Mouse (Mus musculus): ENCODE results near the gene E030025P04Rik.

Gene E030025P04Rik

GRCm38 (mm10) chr11:109144236-109144635 is at the start of gene E030025P04Rik:
E030025P04Rik (minus strand) TSS chr11:109144369.
- DNase-seq, result peak; percentile 64

- DNase-seq, result peak; percentile 86
Measured at GRCm38 (mm10) chr11:109192673-109193557, 48.7 kb upstream of the E030025P04Rik start.

DNA sequence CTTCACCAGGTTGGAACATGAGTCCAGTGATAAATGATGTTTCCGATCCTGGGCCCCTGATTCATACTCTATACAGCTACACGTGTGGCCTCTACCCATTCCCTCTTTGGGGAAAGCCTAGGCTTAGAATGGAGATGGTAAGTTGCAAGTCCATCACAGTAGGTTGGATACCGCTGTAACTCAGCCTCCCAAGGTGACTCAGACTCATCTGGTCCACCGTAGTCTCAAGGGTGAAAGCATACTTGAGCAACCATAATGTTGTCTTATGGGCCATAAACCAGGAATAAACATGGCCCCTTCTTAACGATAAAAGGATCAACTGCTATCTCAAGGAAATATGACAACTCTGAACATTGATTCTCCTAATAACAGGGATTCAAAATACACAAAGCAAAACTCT is 44.1 kb upstream of the E030025P04Rik start:
- no peak for DNase-seq

DNA sequence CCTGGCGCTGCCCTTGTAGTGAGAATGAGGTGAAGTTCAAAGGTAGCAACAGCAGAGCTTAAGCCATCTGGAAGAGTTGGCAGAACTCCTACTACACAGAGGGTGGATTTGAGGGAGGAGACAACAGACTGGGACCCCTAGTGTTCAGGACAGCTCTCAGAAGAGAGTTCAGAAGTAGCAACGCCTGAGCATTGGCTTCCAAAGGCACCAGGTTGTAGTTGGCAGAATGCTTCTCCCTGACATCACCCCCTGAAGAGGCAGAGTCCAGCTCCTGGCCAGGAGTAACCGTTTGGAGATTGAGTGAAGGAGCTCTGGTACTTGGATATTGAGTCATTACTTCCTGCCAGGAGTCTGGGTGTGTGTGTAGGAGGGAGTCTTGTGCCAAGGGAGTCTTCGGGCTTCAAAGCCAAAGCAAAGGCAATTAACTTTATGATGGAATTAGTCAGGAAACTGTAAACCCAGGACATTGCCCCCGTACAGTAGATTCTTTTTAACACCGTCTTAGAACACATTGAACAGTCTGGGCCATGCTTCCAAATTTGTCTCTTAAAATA is 43.5 kb upstream of the E030025P04Rik start:
- DNase-seq, result no peak

- DNase-seq, result no peak
Measured at GRCm38 (mm10) chr11:109181118-109181517, 36.9 kb upstream of the E030025P04Rik start.

DNA sequence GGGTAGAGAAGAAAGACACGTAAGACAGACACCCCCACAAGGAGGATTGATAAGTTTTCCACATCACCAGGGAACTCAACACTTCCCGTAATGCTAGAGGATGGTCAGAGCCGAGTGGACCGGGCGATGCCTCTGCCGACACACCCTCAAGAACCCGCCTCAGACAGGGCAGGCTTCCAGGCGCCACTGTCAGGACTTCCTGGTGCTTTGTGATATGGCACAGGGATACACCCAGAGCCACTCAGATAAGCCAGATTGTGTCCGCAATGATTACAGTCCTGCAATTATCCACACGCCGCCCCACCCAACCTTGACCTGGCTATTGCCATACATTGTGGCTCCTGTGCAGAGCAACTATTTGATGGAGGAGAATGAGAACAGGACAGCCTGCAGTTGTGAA is 36.1 kb upstream of the E030025P04Rik start:
- peak; percentile 84 for DNase-seq

DNA sequence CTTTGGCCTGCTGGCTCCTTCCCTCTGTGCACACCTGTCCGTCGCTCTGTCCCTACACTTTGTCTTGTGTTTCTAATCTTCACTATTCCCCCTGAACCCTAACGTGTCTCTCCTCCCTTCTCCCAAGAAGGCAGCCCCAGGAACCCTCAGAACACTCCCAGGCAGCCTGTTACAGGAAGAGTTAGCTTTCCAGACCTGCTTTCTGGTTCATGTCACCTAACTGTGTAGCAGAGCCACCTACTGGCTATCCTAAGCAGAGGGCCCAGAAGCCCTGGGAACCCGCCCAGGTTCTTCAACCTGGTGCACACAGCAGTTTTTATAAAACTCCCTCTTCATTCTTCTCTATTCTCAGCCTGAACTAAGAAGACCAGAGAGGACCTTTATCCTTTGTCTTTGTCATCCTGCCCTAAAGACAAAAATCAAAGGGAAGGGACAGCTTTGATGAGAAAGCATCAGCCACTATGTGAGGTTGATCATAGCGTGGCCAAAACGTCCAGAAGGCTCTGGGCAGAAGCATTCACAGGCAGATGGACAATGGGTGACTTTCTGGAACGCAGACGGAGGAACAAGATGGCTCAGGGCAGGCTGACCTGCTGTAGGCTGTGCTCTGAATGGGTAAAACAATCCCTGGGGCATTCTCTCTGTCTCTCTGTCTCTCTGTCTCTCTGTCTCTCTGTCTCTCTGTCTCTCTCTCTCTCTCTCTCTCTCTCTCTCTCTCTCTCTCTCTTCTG is 34.8 kb upstream of the E030025P04Rik start:
- DNase-seq, result peak; percentile 67

- peak; percentile 81 for DNase-seq
Measured at GRCm38 (mm10) chr11:109175376-109175969, 31.3 kb upstream of the E030025P04Rik start.

DNA sequence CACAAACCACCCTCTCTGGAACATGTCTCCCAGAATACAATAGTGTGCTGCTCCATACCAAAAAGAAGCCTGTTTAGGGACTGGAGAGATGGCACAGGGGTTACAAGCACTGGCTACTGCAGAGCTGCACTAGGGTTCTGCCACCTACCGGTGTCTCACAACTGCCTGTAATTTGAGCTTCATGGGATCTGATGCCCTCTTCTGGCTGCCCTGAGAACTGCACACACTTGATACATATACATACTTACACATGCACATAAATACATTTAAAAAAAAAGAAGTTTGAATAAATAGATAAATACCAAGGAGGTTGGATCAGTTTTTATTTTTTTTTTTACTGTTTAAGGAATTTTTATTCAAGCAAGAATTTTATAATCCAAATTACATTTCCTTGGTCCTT is 28.1 kb upstream of the E030025P04Rik start:
- no peak for DNase-seq

DNA sequence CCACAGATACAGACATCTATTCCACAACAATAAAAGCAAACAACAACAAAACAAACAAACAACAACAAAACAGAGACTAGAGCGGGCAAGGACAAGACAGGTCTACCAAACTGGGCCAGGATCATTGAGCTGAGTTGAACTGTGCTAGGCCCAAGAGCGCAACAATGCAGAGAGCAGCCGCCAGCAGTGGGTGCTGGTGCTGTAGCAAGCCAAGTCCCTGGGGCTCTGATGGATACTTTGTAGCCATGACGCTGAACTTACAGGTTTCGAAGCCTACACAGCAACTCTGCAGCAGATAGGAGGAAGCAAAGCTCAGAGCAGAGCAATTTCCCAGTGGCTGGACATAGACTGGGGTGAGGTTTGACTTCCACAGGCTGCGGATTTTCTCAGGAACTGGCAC is 26.6 kb upstream of the E030025P04Rik start:
- DNase-seq, result no peak

- no peak for DNase-seq
Measured at GRCm38 (mm10) chr11:109157694-109158093, 13.5 kb upstream of the E030025P04Rik start.

GRCm38 (mm10) chr11:109144890-109145341 is 747 bp upstream of the E030025P04Rik start:
- peak; percentile 27 for DNase-seq

DNA sequence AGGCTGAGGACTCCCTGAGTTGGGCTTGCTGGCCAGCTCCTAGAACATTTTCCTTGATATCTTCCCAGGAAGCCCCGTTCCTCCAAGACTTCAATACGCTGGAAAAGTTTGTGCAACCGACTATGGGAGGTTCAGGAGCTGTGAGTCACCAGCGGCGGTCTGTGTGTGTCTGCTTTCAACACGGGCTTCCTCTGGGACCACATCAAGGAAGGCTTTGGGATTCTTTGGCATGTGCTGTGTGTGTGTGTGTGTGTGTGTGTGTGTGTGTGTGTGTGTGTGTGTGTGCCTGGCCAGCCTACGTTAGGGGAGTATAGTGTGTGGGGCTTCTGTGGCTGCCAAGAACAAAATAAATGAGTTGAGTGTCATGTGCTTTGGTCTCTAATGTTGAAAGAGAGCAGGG is 17.7 kb downstream of the E030025P04Rik start:
- DNase-seq, result peak; percentile 42

GRCm38 (mm10) chr11:109125451-109125850 is 18.7 kb downstream of the E030025P04Rik start:
- peak; percentile 18 for DNase-seq

DNA sequence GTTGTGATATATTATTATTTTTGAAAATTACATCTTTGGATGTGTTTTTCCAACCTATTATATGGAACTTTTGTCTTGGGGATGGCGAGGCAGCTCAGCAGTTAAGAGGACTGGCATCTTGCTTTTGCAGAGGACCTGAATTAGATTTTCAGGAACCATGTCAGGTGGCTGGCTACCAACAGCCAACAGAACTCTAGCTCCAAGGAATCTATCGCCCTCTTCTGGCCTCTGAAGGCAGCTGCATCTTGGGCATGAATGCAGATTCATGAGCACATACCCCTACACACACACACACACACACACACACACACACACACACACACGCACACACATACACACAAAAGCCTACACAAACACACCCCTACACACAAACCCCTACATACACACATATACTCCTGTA is 19.9 kb downstream of the E030025P04Rik start:
- DNase-seq, result no peak

- DNase-seq, result no peak
Measured at GRCm38 (mm10) chr11:109109826-109110346, 34.3 kb downstream of the E030025P04Rik start.

- DNase-seq, result no peak
Measured at GRCm38 (mm10) chr11:109109056-109109455, 35.1 kb downstream of the E030025P04Rik start.

- DNase-seq, result no peak
Measured at GRCm38 (mm10) chr11:109107518-109108205, 36.5 kb downstream of the E030025P04Rik start.

GRCm38 (mm10) chr11:109106751-109107150 is 37.4 kb downstream of the E030025P04Rik start:
- no peak for DNase-seq

- DNase-seq, result no peak
Measured at GRCm38 (mm10) chr11:109106181-109106580, 38.0 kb downstream of the E030025P04Rik start.

DNA sequence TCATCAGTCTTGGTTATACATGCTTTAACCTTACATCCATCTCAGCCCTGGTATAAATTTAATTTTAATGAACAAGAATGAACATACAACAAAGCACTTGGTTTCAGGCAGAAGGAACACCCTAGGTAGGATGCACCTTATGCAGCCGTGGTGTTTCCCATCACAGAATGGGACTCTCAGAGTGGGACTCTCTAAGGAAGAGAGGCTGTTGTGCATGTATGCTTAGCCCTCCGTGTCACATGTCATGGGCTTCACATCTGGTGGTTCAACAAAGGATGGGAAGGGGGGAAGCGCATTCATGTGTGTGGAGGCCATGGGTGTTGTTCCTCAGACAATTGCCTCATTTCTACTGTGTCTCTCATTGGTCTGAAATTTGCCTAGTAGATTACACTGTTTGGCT is 40.8 kb downstream of the E030025P04Rik start:
- no peak for DNase-seq

GRCm38 (mm10) chr11:109102646-109103045 is 41.5 kb downstream of the E030025P04Rik start:
- DNase-seq, result no peak
